Mouse (Mus musculus): ENCODE measurements around the gene Nphs2. TPM values are rescaled to one million over a fixed set of nuclear protein-coding genes. Genes with fewer than 3 reads are reported as not detected.

Nphs2 gene
- total and polyA plus RNA-seq, 2 experiments: not detected

GRCm38 (mm10) chr1:156345633-156346032 lies 35.1 kb downstream of the Nphs2 start:
- no peak for DNase-seq (ENCODE audit: extremely low read depth, low read depth, low spot score)
- no peaks in the 10 kb centered on the region for H3K27me3 ChIP-seq (ENCODE audit: control insufficient read depth, insufficient read depth, low read length)
- no peak overlapping the region for H3K4me3 ChIP-seq (ENCODE audit: insufficient read depth, low read depth, low read length)
- WGBS: 93% methylated on average over 4 of the region's 4 CpGs
- H3K9ac ChIP-seq (ENCODE audit: low read depth, low read length): no peak overlapping the region
- no peak overlapping the region for H3K27ac ChIP-seq (replicated peaks; ENCODE audit: insufficient read depth, low read depth, low read length)
- H3K79me2 ChIP-seq (ENCODE audit: control insufficient read depth, insufficient read depth, low read length): no peaks in the 10 kb centered on the region
- H3K4me1 ChIP-seq (ENCODE audit: control insufficient read depth, insufficient read depth, low read length): no peaks in the 10 kb centered on the region
- TF ChIP-seq POLR2A (IDR thresholded peaks at IDR 0.05; ENCODE audit: extremely low read depth, insufficient read depth, low read length): no peak
- TF ChIP-seq CTCF (IDR thresholded peaks at IDR 0.05; ENCODE audit: low read depth, low read length): no peak
- no peaks in the 10 kb centered on the region for H3K36me3 ChIP-seq (ENCODE audit: control insufficient read depth, insufficient read depth, low read length)

DNA sequence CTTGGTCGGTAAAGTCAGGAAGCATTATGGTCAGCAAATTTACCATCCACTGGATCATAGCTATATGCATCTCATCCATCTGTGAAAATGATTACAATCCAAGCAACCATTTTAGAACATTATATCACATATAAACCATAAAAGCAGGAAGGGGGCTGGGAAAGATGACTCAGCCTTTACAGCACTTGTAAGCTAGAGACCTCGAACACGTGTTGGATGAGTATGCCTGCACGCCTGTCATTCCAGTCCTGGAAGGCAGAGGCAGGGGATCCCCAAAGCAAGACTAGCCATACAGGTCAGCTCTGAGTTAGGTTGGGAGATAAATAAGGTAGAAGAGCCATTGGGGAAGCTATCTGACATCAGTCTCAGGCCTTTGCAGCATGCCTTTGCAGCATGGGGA lies 38.5 kb downstream of the Nphs2 start:
- no peak overlapping the region for H3K9ac ChIP-seq (ENCODE audit: low read depth, low read length)
- no peak overlapping the region for H3K4me3 ChIP-seq (ENCODE audit: insufficient read depth, low read depth, low read length)
- peaks cover 4% of the 10 kb centered on the region; the same call in 1 of the 2 replicates for H3K4me1 ChIP-seq (ENCODE audit: control insufficient read depth, insufficient read depth, low read length)
- H3K79me2 ChIP-seq (ENCODE audit: control insufficient read depth, insufficient read depth, low read length): no peaks in the 10 kb centered on the region
- H3K36me3 ChIP-seq (ENCODE audit: control insufficient read depth, insufficient read depth, low read length): no peaks in the 10 kb centered on the region
- no peaks in the 10 kb centered on the region for H3K27me3 ChIP-seq (ENCODE audit: control insufficient read depth, insufficient read depth, low read length)
- WGBS: 82% methylated on average over 4 of the region's 4 CpGs
- DNase-seq (ENCODE audit: extremely low read depth, low read depth, low spot score): no peak
- TF ChIP-seq POLR2A (IDR thresholded peaks at IDR 0.05; ENCODE audit: extremely low read depth, insufficient read depth, low read length) (no peak), CTCF (IDR thresholded peaks at IDR 0.05; ENCODE audit: low read depth, low read length) (no peak)
- H3K27ac ChIP-seq (replicated peaks; ENCODE audit: insufficient read depth, low read depth, low read length): no peak overlapping the region

DNA sequence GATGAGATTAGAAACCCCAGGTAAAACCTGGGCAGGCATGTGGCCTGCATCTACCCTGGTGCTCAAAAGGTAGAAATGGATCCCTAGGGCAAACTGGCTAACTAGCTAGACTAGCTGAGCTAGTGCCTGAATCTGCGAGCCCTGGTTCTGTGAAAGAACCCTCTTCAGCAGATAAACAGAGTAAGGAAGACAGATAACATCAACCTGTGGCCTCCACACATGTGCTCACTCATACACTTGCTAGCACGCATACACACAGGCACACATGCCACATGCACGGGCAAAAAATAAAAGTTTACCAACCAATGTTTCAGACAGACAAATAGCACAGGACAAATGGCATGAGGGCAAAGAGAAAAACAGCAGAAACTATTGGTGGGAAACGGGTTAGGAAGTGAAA lies 39.9 kb downstream of the Nphs2 start:
- no peak for DNase-seq (ENCODE audit: extremely low read depth, low read depth, low spot score)
- Histone ChIP-seq H3K9ac (ENCODE audit: low read depth, low read length) (no peak overlapping the region), H3K4me3 (ENCODE audit: insufficient read depth, low read depth, low read length) (no peak overlapping the region), H3K27me3 (ENCODE audit: control insufficient read depth, insufficient read depth, low read length) (no peaks in the 10 kb centered on the region), H3K36me3 (ENCODE audit: control insufficient read depth, insufficient read depth, low read length) (no peaks in the 10 kb centered on the region), H3K79me2 (ENCODE audit: control insufficient read depth, insufficient read depth, low read length) (no peaks in the 10 kb centered on the region), H3K4me1 (ENCODE audit: control insufficient read depth, insufficient read depth, low read length) (peaks cover 4% of the 10 kb centered on the region; the same call in 1 of the 2 replicates), H3K27ac (replicated peaks; ENCODE audit: insufficient read depth, low read depth, low read length) (no peak overlapping the region)
- WGBS: 91% methylated on average over 4 of the region's 4 CpGs
- TF ChIP-seq POLR2A (IDR thresholded peaks at IDR 0.05; ENCODE audit: extremely low read depth, insufficient read depth, low read length) (no peak), CTCF (IDR thresholded peaks at IDR 0.05; ENCODE audit: low read depth, low read length) (no peak)

DNA sequence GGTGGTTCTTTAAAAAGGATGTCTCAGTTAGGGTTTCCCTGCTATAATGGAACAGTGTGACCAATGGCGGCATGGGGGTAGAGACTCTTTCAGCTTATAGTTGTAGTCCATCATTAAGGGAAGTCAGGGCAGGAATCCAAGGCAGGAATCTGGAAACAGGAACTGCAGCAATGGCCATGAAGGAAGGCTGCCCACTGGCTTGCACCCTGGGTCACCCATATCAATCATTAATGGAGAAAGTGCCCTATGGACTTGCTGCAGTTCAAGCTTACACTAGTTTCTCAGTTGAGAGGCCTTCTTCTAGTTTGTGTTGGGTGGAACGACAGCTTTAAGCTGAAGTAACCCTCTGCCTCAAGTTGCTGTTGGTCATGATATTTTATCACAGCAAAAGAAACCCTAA lies 41.9 kb downstream of the Nphs2 start:
- Histone ChIP-seq H3K4me1 (ENCODE audit: control insufficient read depth, insufficient read depth, low read length) (peaks cover 4% of the 10 kb centered on the region; the same call in 1 of the 2 replicates), H3K27ac (replicated peaks; ENCODE audit: insufficient read depth, low read depth, low read length) (no peak overlapping the region), H3K27me3 (ENCODE audit: control insufficient read depth, insufficient read depth, low read length) (no peaks in the 10 kb centered on the region), H3K9ac (ENCODE audit: low read depth, low read length) (no peak overlapping the region), H3K79me2 (ENCODE audit: control insufficient read depth, insufficient read depth, low read length) (no peaks in the 10 kb centered on the region), H3K36me3 (ENCODE audit: control insufficient read depth, insufficient read depth, low read length) (no peaks in the 10 kb centered on the region), H3K4me3 (ENCODE audit: insufficient read depth, low read depth, low read length) (no peak overlapping the region)
- peak; percentile 85 for DNase-seq (ENCODE audit: extremely low read depth, low read depth, low spot score)
- WGBS: 56% methylated on average over 2 of the region's 2 CpGs
- TF ChIP-seq CTCF (IDR thresholded peaks at IDR 0.05; ENCODE audit: low read depth, low read length) (no peak), POLR2A (IDR thresholded peaks at IDR 0.05; ENCODE audit: extremely low read depth, insufficient read depth, low read length) (no peak)

DNA sequence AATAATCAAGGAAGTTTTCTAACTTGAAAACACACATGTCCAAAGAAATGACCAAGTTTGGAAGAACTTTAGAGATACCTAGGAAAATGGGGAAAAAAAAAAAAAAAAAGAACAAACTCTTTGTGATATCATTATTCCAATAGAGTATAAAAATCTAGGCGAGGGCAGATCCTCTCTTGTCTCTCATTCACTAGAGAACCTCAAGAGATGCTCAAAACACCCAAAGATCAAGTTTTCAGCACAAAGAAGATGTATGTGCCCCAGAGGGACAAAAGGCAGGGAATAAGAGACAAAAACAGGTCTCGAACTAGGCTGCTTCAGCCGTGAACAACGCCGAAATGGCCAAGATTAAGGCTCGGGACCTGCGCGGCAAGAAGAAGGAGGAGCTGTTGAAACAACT lies 55.2 kb downstream of the Nphs2 start, which contains the start of gene Gm2000:
Gm2000 (plus strand) TSS at position 301 of the 400 bp plus-strand sequence.
- Histone ChIP-seq H3K4me1 (ENCODE audit: control insufficient read depth, insufficient read depth, low read length) (no peaks in the 10 kb centered on the region), H3K36me3 (ENCODE audit: control insufficient read depth, insufficient read depth, low read length) (no peaks in the 10 kb centered on the region), H3K79me2 (ENCODE audit: control insufficient read depth, insufficient read depth, low read length) (no peaks in the 10 kb centered on the region), H3K4me3 (ENCODE audit: insufficient read depth, low read depth, low read length) (no peak within 1 kb of the TSS), H3K9ac (ENCODE audit: low read depth, low read length) (no peak within 1 kb of the TSS), H3K27ac (replicated peaks; ENCODE audit: insufficient read depth, low read depth, low read length) (no peak within 1 kb of the TSS), H3K27me3 (ENCODE audit: control insufficient read depth, insufficient read depth, low read length) (no peaks in the 10 kb centered on the region)
- no peak for DNase-seq (ENCODE audit: extremely low read depth, low read depth, low spot score)
- no peak for TF ChIP-seq POLR2A (IDR thresholded peaks at IDR 0.05; ENCODE audit: extremely low read depth, insufficient read depth, low read length)
- TF ChIP-seq CTCF (IDR thresholded peaks at IDR 0.05; ENCODE audit: low read depth, low read length): no peak
- WGBS: 91% methylated on average over 8 of the region's 8 CpGs

Other genes starting within 250 kb of the Nphs2 start
- gene Fam163a, start 105.7 kb upstream of the Nphs2 start, total RNA-seq (2014; rRNA removed): not detected in 2 replicates
- gene Fam163a, start 105.7 kb upstream of the Nphs2 start, polyA plus RNA-seq (2012; rRNA removed): 0.02 TPM in 1 of 2 replicates, not detected in the other
- not detected in 2 replicates for gene Tdrd5, start 7.1 kb upstream of the Nphs2 start, total RNA-seq (2014; rRNA removed)
- not detected in 2 replicates for gene Tdrd5, start 7.1 kb upstream of the Nphs2 start, polyA plus RNA-seq (2012; rRNA removed)
- 21.7 and 55.0 TPM in 2 replicates for gene Gm2000, start 55.3 kb downstream of the Nphs2 start, total RNA-seq (2014; rRNA removed)
- 8.4 and 10.0 TPM in 2 replicates for gene Gm2000, start 55.3 kb downstream of the Nphs2 start, polyA plus RNA-seq (2012; rRNA removed)
- gene Axdnd1, start 110.4 kb downstream of the Nphs2 start, total RNA-seq (2014; rRNA removed): not detected in 2 replicates
- gene Axdnd1, start 110.4 kb downstream of the Nphs2 start, polyA plus RNA-seq (2012; rRNA removed): not detected in 2 replicates
- 5.9 and 7.7 TPM in 2 replicates for gene Soat1, start 163.6 kb downstream of the Nphs2 start, total RNA-seq (2014; rRNA removed)
- gene Soat1, start 163.6 kb downstream of the Nphs2 start, polyA plus RNA-seq (2012; rRNA removed): 1.2 and 2.4 TPM in 2 replicates
- gene Gm10031, start 213.3 kb downstream of the Nphs2 start, total RNA-seq (2014; rRNA removed): 13.4 and 13.6 TPM in 2 replicates
- 9.9 and 11.1 TPM in 2 replicates for gene Gm10031, start 213.3 kb downstream of the Nphs2 start, polyA plus RNA-seq (2012; rRNA removed)
- gene Abl2, start 248.1 kb downstream of the Nphs2 start, total RNA-seq (2014; rRNA removed): 3.2 and 4.4 TPM in 2 replicates
- gene Abl2, start 248.1 kb downstream of the Nphs2 start, polyA plus RNA-seq (2012; rRNA removed): 2.3 and 2.6 TPM in 2 replicates

Measured in liver, adult 2 months (tissue).